Mouse (Mus musculus) frontal cortex, adult 2 months (tissue): ENCODE data around the gene Slc39a11. TPM values are rescaled to one million over a fixed set of nuclear protein-coding genes. Genes with fewer than 3 reads are reported as not detected.
A peak's percentile ranks its signal among the peaks of the same experiment; 100 is the strongest.

Source experiments
- DNase-seq, 2 experiments: peaks; one replicate each; pipeline ENCODE4 v3.0.0; 2022; ENCODE audit warnings: low spot score in 1 of 2; ENCODE audit errors: extremely low spot score in 1 of 2
- polyA plus RNA-seq: library from polyadenylated mRNA; depleted of rRNA; stranded (reverse); fragments of >200 nt; gene quantifications from 2 replicates; pipeline ENCODE4 v1.2.3, GENCODE M21; 2012

Slc39a11 gene
- polyA plus RNA-seq, 1 experiment, result 12.3 TPM

DNA sequence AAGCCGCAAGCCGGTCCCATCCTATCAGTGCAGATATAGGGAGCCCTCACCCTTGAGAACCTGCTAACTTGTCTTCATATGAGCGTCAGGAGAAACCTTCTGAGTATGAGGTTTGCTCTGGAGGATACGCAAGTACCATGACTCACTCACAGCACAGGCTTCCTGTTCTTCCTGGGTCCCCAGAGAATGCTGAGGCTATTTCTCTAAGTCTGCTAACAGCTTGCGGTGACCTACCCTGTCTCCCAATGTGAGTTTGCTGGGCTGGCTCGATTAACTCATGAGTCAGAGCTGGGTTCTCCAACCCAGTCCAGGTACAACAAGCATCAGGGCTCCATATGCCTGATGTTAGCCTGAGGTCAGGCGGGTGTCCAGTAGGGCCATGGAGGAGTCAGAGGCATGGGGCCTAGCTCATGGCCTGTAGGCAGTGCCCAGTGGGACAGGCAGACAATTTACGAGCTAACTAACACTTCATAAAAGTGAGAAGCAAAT, 381.0 kb downstream of the Slc39a11 start:
- DNase-seq, result no peak

DNA sequence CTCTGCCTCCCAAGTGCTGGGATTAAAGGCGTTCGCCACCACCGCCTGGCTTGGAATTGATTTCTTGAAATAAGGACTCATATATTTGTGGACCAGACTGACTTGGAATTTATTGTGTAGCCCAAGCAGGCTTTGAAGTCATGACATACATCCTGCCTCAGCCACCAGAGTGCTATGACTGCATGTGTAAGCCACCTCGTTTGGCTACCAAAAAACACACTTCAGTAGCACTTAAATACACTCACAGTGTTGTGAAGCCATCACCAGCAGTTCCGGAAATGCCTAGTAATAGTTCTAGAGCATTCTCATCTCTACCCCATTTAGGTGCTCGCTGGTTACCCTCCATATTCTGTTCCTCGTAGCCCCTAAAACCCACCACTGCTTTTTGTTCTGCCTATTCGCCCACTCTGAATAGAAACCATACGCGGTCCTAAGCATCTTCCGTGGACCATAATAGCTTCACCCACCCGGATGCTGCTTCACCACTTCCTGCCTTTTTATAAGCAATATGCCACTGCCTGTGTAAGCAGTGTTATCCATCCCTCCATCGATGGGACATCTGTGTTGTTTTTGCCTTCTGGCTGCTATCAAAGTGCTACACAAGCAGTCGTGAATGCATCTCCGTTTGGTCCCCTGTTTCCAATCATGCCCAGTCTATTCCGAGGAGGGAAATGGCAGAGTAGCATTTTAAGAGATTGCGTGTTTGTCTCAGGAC, 382.2 kb downstream of the Slc39a11 start:
- no peak for DNase-seq

- peak; percentile 18 to 43 for DNase-seq
Observed at GRCm38 (mm10) chr11:113266706-113267105, 383.2 kb downstream of the Slc39a11 start.

DNA sequence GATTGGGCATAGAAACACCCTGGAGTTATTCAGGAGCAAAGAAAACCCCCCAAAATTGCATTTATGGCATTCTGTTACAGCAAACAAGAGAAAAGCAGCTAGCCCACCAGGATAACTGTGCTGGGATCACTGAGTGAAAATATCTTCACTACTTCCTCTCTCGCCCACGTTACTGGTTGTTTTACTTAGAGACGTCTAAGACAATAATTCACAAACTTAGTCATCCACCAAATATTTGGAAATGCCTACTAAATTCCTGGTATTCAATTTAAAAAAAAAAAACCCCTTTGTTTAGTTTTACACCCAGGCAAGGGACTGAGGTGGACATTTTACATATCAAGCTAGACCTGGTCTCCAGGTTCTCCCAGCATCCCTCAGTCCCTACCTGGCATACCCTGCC, 384.3 kb downstream of the Slc39a11 start:
- DNase-seq, result no peak

DNA sequence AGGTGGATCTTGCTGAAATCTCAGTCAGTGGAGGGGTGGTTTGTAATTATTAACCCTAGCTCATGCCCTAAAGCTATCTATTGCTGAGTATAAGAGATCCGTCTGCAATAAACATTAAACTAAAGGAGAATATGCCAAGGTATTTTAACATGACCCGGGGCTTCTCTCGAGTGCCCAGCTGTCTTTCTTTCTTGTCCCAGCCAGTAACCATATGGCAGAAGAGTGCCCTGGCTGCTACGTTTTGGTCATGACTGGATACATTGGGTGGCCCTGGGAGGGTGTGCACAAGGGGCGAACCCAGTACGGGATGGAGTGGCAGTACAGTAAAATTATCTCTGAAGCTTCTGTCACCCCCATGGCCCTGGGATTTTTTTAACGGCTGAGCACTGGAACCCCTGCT, 385.9 kb downstream of the Slc39a11 start:
- DNase-seq, result no peak

GRCm38 (mm10) chr11:113262062-113262461, 387.8 kb downstream of the Slc39a11 start:
- no peak for DNase-seq

GRCm38 (mm10) chr11:113261421-113261820, 388.5 kb downstream of the Slc39a11 start:
- no peak for DNase-seq

GRCm38 (mm10) chr11:113259712-113260382, 390.0 kb downstream of the Slc39a11 start:
- no peak for DNase-seq

GRCm38 (mm10) chr11:113258016-113258415, 391.9 kb downstream of the Slc39a11 start:
- no peak for DNase-seq

GRCm38 (mm10) chr11:113254653-113255052, 395.2 kb downstream of the Slc39a11 start:
- DNase-seq, result no peak

GRCm38 (mm10) chr11:113253169-113253568, 396.7 kb downstream of the Slc39a11 start:
- DNase-seq, result no peak

DNA sequence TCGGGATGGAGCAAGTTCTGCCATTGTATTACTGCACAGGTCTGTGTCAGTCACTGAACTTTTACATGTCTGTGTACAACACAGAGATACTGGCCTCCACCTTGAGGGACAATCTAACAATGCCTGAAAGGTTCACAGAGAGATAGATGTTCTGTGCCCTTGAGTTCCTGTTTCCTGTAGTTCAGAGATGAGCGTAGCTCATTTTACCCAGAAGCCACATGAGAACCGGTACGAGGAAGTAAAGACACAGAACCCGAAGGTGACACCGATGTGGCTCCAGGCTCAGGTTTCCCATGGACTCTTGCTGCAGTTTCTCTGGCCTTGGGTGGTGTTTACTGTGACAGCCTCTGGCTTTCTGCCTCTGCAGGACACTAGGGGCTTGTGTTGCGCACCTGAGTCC, 398.7 kb downstream of the Slc39a11 start:
- DNase-seq, result no peak

DNA sequence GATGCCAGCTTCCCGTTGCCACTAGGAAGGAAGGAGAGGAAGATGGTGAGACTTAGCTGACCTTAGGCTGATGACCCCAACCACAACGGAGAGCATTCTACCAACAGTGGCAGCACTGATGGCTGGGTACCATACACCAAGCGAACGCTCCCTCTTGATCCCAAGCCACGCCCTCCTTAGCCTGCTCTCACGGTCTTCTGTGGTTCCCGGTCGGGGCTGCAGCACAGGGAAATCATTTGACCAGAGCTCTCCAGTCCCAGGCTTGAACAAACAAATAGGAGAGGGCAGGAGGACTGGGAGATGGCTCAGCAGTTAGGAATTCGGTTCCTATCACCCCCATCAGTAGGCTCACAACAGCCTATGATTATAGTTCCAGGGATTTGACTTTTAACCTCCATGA, 403.4 kb downstream of the Slc39a11 start:
- no peak for DNase-seq

GRCm38 (mm10) chr11:113245666-113246065, 404.2 kb downstream of the Slc39a11 start:
- no peak for DNase-seq

DNA sequence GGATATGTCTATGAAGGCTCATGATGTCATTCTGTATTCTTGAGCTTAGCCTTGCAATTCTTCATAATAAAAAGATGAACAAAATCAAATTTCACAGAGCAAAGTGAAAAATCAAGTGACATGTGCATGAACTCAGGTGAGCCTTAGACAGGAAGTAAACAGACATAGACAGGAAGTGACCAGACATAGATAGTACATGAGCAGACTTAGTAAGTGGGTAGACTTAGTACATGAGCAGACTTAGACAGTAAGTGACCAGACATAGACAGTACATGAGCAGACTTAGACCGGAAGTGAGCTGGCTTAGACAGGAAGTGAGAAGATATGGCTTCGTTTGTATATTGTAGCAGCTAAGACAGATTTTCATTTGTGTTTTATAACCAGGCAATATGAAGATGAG, 415.4 kb downstream of the Slc39a11 start:
- no peak for DNase-seq

GRCm38 (mm10) chr11:113232049-113232448, 417.8 kb downstream of the Slc39a11 start:
- no peak for DNase-seq

- DNase-seq, result no peak
Observed at GRCm38 (mm10) chr11:113230410-113231132, 419.3 kb downstream of the Slc39a11 start.

DNA sequence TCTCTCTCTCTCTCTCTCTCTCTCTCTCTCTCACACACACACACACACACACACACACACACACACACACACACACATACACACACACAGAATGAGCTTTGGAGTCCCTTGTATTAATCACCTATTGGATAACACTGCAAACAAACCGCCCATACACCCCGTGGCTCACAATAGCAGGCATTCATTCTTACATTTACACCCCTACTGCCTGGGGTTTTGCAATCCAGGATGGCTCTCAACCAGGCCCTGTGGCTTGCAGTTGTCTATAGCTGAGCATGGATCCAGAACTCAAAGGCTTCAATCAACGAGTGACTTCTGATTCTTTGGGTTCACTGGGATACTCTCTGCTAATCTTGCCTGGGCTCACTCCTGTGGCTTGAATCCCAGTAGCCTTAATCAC, 424.1 kb downstream of the Slc39a11 start:
- DNase-seq, result no peak

- DNase-seq, result no peak
Observed at GRCm38 (mm10) chr11:113223756-113224323, 426.0 kb downstream of the Slc39a11 start.

DNA sequence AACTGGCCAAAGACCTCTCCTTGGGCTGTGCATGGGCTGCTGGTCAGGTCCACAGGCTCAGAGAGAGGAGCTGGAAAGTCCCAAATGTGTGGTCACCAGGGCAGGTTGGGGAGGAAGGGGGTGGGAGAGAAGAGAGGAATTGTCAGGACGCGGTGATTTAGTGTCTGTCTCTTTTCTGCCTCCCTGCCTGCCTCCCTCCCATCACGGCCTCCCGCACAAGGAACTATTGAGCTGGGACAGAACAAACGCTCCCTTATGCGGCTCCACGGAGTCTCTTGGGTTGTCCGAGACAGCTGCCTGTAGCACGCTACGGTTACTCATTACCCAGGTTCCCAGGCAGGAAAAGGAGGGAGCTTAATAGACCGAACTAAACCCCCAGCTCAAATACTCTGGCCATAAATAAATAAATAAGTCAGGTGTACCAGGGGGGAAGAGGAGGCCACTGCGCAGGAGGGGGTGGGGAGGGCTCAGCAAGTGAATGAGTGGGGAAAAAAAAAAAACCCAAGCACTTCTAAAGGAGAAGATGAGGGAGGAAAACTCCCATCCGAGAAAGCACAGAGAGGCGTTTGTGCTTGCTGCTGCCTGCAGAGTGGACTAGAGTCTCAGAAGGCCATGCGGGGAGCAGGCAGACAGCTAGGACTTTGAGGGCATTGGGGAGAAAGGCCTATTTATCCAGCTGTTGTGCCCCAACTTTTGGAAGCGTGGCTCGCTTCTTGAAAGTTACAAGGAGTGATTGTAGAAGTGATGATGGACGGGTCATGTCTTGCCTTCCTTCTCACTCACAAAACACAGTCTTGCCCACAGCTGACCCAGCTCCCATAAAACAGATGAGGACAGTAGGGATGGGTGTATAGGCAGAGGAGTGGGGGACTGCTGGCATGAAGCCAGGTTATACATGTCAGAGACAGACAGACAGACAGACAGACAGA, 428.3 kb downstream of the Slc39a11 start:
- DNase-seq, result peak in 1 of 2 experiments; percentile 40
